13 mouse cellular contexts compared by ENCODE assay signal in genomic region chr13:53142268-53142667, GRCm38 (mm10).
DNase-seq lines count a peak whose midpoint lies in the region; ATAC-seq and TF ChIP-seq lines count a peak whose summit lies in the region.
"Had no signal": no experiment of that assay in that cellular context is flagged by ENCODE, and none has a peak within 500 bp of the region (broad histone marks: within the 10 kb centered on the region; RNA-seq: fewer than 3 reads in every experiment).

No protein-coding gene starts in this region.

- ATAC-seq in hindbrain, postnatal 0 days: no peak
- no peak for ATAC-seq in intestine, embryonic 15.5 days
- no peak for ATAC-seq in midbrain, embryonic 15.5 days (replicated peaks)

- no peaks in the 10 kb centered on the region for H3K9me3 ChIP-seq in hindbrain, postnatal 0 days (ENCODE audit: low read length)
- no peaks in the 10 kb centered on the region for H3K9me3 ChIP-seq in intestine, embryonic 15.5 days
- no peaks in the 10 kb centered on the region for H3K9me3 ChIP-seq in midbrain, embryonic 15.5 days
- H3K9me3 ChIP-seq: hindbrain, embryonic 15.5 days; lung, embryonic 15.5 days had no signal

- no peak overlapping the region for H3K4me3 ChIP-seq in hindbrain, postnatal 0 days (ENCODE audit: low read length)
- H3K4me3 ChIP-seq in intestine, embryonic 15.5 days (replicated peaks): no peak overlapping the region
- no peak overlapping the region for H3K4me3 ChIP-seq in midbrain, embryonic 15.5 days
- H3K4me3 ChIP-seq: embryonic facial prominence, embryonic 13.5 days; hindbrain, embryonic 15.5 days; left cerebral cortex, adult 2 months; lung, embryonic 15.5 days had no signal

- no peaks in the 10 kb centered on the region for H3K4me1 ChIP-seq in hindbrain, postnatal 0 days (ENCODE audit: insufficient read depth, low read length)
- peaks cover 4% of the 10 kb centered on the region for H3K4me1 ChIP-seq in intestine, embryonic 15.5 days (replicated peaks)
- H3K4me1 ChIP-seq in midbrain, embryonic 15.5 days: no peaks in the 10 kb centered on the region
- H3K4me1 ChIP-seq: hindbrain, embryonic 15.5 days had no signal

- WGBS in hindbrain, postnatal 0 days: 44% methylated on average over 10 of the region's 10 CpGs
- WGBS in intestine, embryonic 15.5 days: 70% methylated on average over 10 of the region's 10 CpGs
- WGBS in midbrain, embryonic 15.5 days: 83% methylated on average over 10 of the region's 10 CpGs

- no peak overlapping the region for H3K4me2 ChIP-seq in hindbrain, postnatal 0 days (ENCODE audit: low read depth, low read length)
- H3K4me2 ChIP-seq in intestine, embryonic 15.5 days (replicated peaks): no peak overlapping the region
- no peak overlapping the region for H3K4me2 ChIP-seq in midbrain, embryonic 15.5 days
- H3K4me2 ChIP-seq: embryonic facial prominence, embryonic 13.5 days; hindbrain, embryonic 15.5 days; lung, embryonic 15.5 days had no signal

- no peak overlapping the region for H3K9ac ChIP-seq in hindbrain, postnatal 0 days (replicated peaks; ENCODE audit: low read length)
- no peak overlapping the region for H3K9ac ChIP-seq in intestine, embryonic 15.5 days
- H3K9ac ChIP-seq in midbrain, embryonic 15.5 days: no peak overlapping the region
- H3K9ac ChIP-seq: embryonic facial prominence, embryonic 13.5 days; hindbrain, embryonic 15.5 days; lung, embryonic 15.5 days had no signal

- H3K27ac ChIP-seq in hindbrain, postnatal 0 days: no peak overlapping the region
- H3K27ac ChIP-seq in intestine, embryonic 15.5 days: no peak overlapping the region
- H3K27ac ChIP-seq in midbrain, embryonic 15.5 days: no peak overlapping the region
- H3K27ac ChIP-seq: embryonic facial prominence, embryonic 13.5 days; hindbrain, embryonic 15.5 days; left cerebral cortex, adult 2 months; lung, embryonic 15.5 days had no signal

- no peaks in the 10 kb centered on the region for H3K36me3 ChIP-seq in hindbrain, postnatal 0 days (ENCODE audit: insufficient read depth, low read length)
- H3K36me3 ChIP-seq in intestine, embryonic 15.5 days: 0 out of 2 replicates have a peak, but pooled peaks cover 4% of the 10 kb centered on the region
- no peaks in the 10 kb centered on the region for H3K36me3 ChIP-seq in midbrain, embryonic 15.5 days (replicated peaks)
- H3K36me3 ChIP-seq: hindbrain, embryonic 15.5 days had no signal

- peak; percentile 39 for DNase-seq in cerebellum, adult 11-12 months
- DNase-seq in cerebellum, postnatal 4 days (ENCODE audit: low spot score in 2 of 2): no peak
- peak; percentile 40 to 46 for DNase-seq in layer of hippocampus, postnatal 10 days (ENCODE audit: low spot score in 2 of 2)
- DNase-seq in layer of hippocampus, adult 18-20 months (ENCODE audit: low spot score in 2 of 2): no peak
- peak; percentile 18 for DNase-seq in adrenal gland, postnatal 25 days
- peak; percentile 53 for DNase-seq in hindbrain, postnatal 0 days (ENCODE audit: low spot score)
- DNase-seq: retina, postnatal 1 day had no signal

- TF ChIP-seq CTCF in hindbrain, postnatal 0 days (IDR thresholded peaks at IDR 0.05; ENCODE audit: low read depth): no peak

- H3K27me3 ChIP-seq in hindbrain, postnatal 0 days (ENCODE audit: insufficient read depth, low read length): no peaks in the 10 kb centered on the region
- no peaks in the 10 kb centered on the region for H3K27me3 ChIP-seq in intestine, embryonic 15.5 days (replicated peaks)
- H3K27me3 ChIP-seq in midbrain, embryonic 15.5 days (replicated peaks): no peaks in the 10 kb centered on the region
- H3K27me3 ChIP-seq: embryonic facial prominence, embryonic 13.5 days; hindbrain, embryonic 15.5 days; lung, embryonic 15.5 days had no signal

Comparison
In these comparisons a context has a peak if more than half of its experiments do, and no peak if none do; other contexts are left out.
1. DNase-seq: peak in cerebellum, adult 11-12 months (single experiment), layer of hippocampus, postnatal 10 days (2 of 2), adrenal gland, postnatal 25 days (single experiment) and hindbrain, postnatal 0 days (single experiment); none in cerebellum, postnatal 4 days (0 of 2) and layer of hippocampus, adult 18-20 months (0 of 2).